Mouse (Mus musculus) monocyte, adult 2 months (primary cell): ENCODE results near the gene Slc9a2.
"Not testable (repeated sequence)": the region's sequence is repeated elsewhere in the genome, so short reads cannot be mapped to it uniquely, and the experiment has no call there.

ENCODE experiments used
- DNase-seq, 2 experiments: peaks; one replicate each; pipeline ENCODE4 v3.0.0; 2022; ENCODE audit warnings: low spot score in 2 of 2, low read depth in 1 of 2

The Slc9a2 gene

GRCm38 (mm10) chr1:40680067-40680867, at the start of gene Slc9a2:
Gene Slc9a2 (plus strand): TSS chr1:40680574.
- DNase-seq: no peak

GRCm38 (mm10) chr1:40632407-40633062, 47.8 kb upstream of the Slc9a2 start:
- DNase-seq: no peak

GRCm38 (mm10) chr1:40634608-40635007, 45.8 kb upstream of the Slc9a2 start:
- no peak for DNase-seq

GRCm38 (mm10) chr1:40648234-40648633, 32.1 kb upstream of the Slc9a2 start:
- DNase-seq: no peak

- DNase-seq: no peak
Measured at GRCm38 (mm10) chr1:40650803-40651497, 29.4 kb upstream of the Slc9a2 start.

- DNase-seq: no peak
Measured at GRCm38 (mm10) chr1:40657035-40657434, 23.3 kb upstream of the Slc9a2 start.

GRCm38 (mm10) chr1:40657978-40658496, 22.3 kb upstream of the Slc9a2 start:
- DNase-seq: no peak

GRCm38 (mm10) chr1:40659017-40659416, 21.4 kb upstream of the Slc9a2 start:
- no peak for DNase-seq

- no peak for DNase-seq
Measured at GRCm38 (mm10) chr1:40659496-40659895, 20.9 kb upstream of the Slc9a2 start.

GRCm38 (mm10) chr1:40660838-40661237, 19.5 kb upstream of the Slc9a2 start:
- no peak for DNase-seq

- no peak for DNase-seq
Measured at GRCm38 (mm10) chr1:40665401-40666370, 14.7 kb upstream of the Slc9a2 start.

GRCm38 (mm10) chr1:40667442-40667841, 12.9 kb upstream of the Slc9a2 start:
- DNase-seq: not testable (repeated sequence)

GRCm38 (mm10) chr1:40670025-40670424, 10.3 kb upstream of the Slc9a2 start:
- no peak for DNase-seq

- DNase-seq: no peak
Measured at GRCm38 (mm10) chr1:40671490-40671889, 8.9 kb upstream of the Slc9a2 start.

GRCm38 (mm10) chr1:40677306-40677705, 3.1 kb upstream of the Slc9a2 start:
- no peak for DNase-seq

- no peak for DNase-seq
Measured at GRCm38 (mm10) chr1:40680868-40681698, 709 bp downstream of the Slc9a2 start.

GRCm38 (mm10) chr1:40681699-40682510, 1.5 kb downstream of the Slc9a2 start:
- no peak for DNase-seq

GRCm38 (mm10) chr1:40694296-40694695, 13.9 kb downstream of the Slc9a2 start:
- no peak for DNase-seq

- no peak for DNase-seq
Measured at GRCm38 (mm10) chr1:40696436-40696835, 16.1 kb downstream of the Slc9a2 start.
